Mouse (Mus musculus) intestine, embryonic 16.5 days (tissue): ENCODE data around the gene Fam19a1. TPM values are rescaled to one million over a fixed set of nuclear protein-coding genes. Genes with fewer than 3 reads are reported as not detected.

Experiments
- ATAC-seq: fragments of 200-750 bp; cut with Nextera tagmentation; 2 replicates; pipeline ENCODE4 v1.8.0; 2017; ENCODE audit warnings: moderate TSS enrichment, moderate library complexity
- H3K27ac ChIP-seq: fragments of 300-500 bp; sonication (generic); 2 replicates; pipeline ENCODE4 v1.5.1; 2014; ENCODE audit warnings: mild to moderate bottlenecking, low read length
- H3K27me3 ChIP-seq: fragments of 300-500 bp; sonication (generic); replicated peaks from 2 replicates; pipeline ENCODE4 v1.6.1; 2014; ENCODE audit warnings: low read length, control low read depth, mixed read lengths; ENCODE audit not compliant: control insufficient read depth, insufficient read depth
- H3K36me3 ChIP-seq: fragments of 300-500 bp; sonication (generic); 2 replicates; pipeline ENCODE4 v1.6.1; 2014; ENCODE audit warnings: low read length, control low read depth; ENCODE audit not compliant: control insufficient read depth, insufficient read depth
- H3K4me1 ChIP-seq: fragments of 300-500 bp; sonication (generic); 2 replicates; pipeline ENCODE4 v1.6.1; 2014; ENCODE audit warnings: low read length, control low read depth, mixed read lengths; ENCODE audit not compliant: control insufficient read depth, insufficient read depth
- H3K4me2 ChIP-seq: fragments of 300-500 bp; sonication (generic); 2 replicates; pipeline ENCODE4 v1.6.1; 2014; ENCODE audit warnings: low read depth, low read length, control low read depth
- H3K4me3 ChIP-seq: fragments of 300-500 bp; sonication (generic); 2 replicates; pipeline ENCODE4 v1.5.1; 2014; ENCODE audit warnings: mild to moderate bottlenecking, low read length
- H3K9ac ChIP-seq: fragments of 300-500 bp; sonication (generic); 2 replicates; pipeline ENCODE4 v1.6.1; 2014; ENCODE audit warnings: low read depth, low read length
- H3K9me3 ChIP-seq: fragments of 300-500 bp; sonication (generic); 2 replicates; pipeline ENCODE4 v1.6.1; 2016; ENCODE audit warnings: low read length, control low read depth; ENCODE audit not compliant: control insufficient read depth
- WGBS: fragments of 180-500 bp; shearing (Covaris S2); extraction: QIAGEN DNeasy Blood & Tissue Kit; methylation state at CpG from one replicate; pipeline ENCODE4 v1.1.7; 2014; 5-methylcytosine and 5-hydroxymethylcytosine counted together
- polyA plus RNA-seq: library from polyadenylated mRNA; unstranded; fragments of >200 nt; fragmentation: Nextera tagmentation; extraction: Ambion mirVana; gene quantifications from 2 replicates; pipeline ENCODE4 v1.2.1, GENCODE M21; 2015

Fam19a1 gene
- polyA plus RNA-seq, 1 experiment from 2014 or later = 4.8 TPM

DNA sequence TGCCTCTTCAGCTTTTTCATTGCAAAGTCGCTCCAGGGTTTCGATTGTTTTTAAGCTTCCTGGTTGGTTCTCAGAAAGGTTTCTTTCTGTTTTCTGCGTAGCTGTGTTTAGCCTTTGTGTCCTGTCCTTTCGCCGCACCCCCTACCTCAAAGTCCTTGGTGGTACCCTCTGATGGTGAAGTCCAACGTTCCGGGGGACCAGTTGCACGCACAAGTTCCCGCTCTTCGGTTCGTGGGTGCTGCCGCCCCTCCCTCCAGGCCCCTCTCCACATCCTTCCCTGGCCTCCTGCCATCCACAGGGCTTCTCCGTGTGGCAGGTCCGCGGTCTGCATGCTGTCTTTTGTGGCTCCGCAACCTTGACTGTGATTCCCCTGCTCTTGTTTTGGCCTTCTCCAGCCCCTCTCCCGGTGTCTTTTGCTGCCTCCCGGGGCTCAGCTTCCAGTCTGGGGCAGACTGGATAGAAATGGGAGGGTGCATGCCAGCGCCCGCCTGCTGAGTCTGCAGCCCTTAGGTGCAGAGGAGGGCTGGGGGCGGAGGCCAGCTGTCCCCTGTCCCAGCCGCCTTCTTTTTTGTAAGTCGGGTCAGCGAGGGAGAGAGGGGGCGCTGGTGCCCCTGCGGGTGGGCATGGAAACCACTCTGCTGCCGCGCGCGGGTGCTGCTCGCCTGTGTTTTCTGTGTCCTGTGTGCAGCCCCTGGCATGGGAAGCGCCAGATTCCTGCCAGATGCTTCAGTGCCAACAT, 3.7 kb downstream of the Fam19a1 start:
- Histone ChIP-seq H3K27ac (no peak overlapping the region; the same call in 1 of the 2 replicates), H3K27me3 (no peaks in the 10 kb centered on the region), H3K36me3 (no peaks in the 10 kb centered on the region), H3K4me2 (peak overlapping the region; percentile 71), H3K4me3 (peak overlapping the region; percentile 65), H3K9me3 (no peaks in the 10 kb centered on the region), H3K9ac (peak overlapping the region; percentile 71), H3K4me1 (0 out of 2 replicates have a peak, but pooled peaks cover 7% of the 10 kb centered on the region)
- peak; percentile 79 for ATAC-seq
- WGBS = 1% methylated on average over 31 of the region's 32 CpGs

DNA sequence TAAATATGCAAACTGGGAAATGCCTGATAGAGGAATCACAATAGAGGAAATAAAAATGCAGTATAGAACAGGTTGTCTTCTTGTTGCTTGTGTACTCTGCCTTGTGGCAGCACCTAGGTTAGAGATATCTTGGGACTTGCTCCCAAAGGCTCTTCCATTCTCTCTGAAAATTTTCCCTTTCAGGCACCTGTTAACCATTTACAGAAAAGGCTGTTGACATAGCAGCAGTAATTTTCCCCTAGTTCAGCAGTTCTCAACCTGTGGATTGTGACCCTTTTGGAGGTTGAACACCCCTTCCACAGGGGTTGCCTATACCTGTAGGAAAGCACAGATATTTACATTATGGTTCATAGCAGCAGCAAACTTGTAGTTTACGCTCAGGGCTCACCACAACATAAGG, 30.4 kb downstream of the Fam19a1 start:
- Histone ChIP-seq H3K27me3 (no peaks in the 10 kb centered on the region), H3K4me3 (no peak overlapping the region), H3K27ac (no peak overlapping the region), H3K9ac (no peak overlapping the region), H3K9me3 (no peaks in the 10 kb centered on the region), H3K36me3 (no peaks in the 10 kb centered on the region), H3K4me1 (0 out of 2 replicates have a peak, but pooled peaks cover 4% of the 10 kb centered on the region), H3K4me2 (no peak overlapping the region)
- ATAC-seq = no peak
- 69% methylated on average over 1 of the region's 1 CpGs for WGBS

DNA sequence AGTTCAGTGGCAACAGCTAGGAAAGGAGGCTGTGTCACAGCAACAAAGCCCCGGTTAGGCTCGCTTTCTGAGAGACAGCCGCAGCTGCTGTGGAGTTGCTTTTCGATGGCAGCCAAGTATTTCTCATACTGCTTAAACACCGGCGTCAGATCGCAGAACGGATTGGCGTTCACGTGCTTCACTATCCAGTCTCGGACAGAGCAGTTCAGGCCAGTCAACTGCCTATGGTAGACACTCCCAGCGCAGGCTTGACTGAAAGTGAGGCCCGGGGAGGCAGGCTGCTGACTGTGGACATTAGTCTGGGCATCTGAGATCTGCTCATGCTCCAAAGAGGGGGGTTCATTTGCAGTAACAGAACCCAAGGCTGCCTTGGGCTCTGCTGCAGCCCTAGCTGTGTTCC, 52.4 kb downstream of the Fam19a1 start:
- no peak overlapping the region for H3K27ac ChIP-seq
- no peak for ATAC-seq
- H3K27me3 ChIP-seq = no peaks in the 10 kb centered on the region
- H3K4me2 ChIP-seq = no peak overlapping the region
- no peaks in the 10 kb centered on the region for H3K9me3 ChIP-seq
- no peaks in the 10 kb centered on the region for H3K36me3 ChIP-seq
- no peaks in the 10 kb centered on the region for H3K4me1 ChIP-seq
- no peak overlapping the region for H3K4me3 ChIP-seq
- 89% methylated on average over 13 of the region's 13 CpGs for WGBS
- no peak overlapping the region for H3K9ac ChIP-seq

DNA sequence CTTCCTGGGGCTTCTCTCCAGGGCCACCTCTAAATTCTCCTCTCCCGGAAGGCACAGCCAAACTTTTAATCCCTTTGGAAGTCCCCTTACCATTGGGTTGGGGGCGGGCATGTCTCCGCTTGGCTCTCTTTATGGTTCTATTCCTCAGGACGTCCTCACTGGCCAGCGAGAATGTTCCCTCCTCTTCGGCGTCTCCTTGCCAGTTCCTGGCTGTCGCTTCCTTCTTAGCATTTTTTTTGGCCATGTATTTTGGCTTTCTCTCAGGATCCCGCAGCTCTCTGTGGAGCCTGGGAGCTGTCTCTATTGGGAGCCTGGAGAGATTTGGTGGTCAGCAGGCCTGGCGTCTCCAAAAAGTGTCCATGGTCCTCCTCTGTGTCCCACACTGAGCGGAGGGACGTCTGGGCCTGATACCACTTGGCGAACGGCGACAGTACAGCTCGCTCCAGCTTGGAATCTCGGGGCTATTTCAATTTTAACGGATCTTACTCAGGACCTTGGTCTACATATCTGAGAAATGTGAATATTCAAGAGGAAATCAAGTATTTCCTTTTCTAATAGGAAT, 52.9 kb downstream of the Fam19a1 start, which contains the start of gene 1700123L14Rik:
1700123L14Rik (minus strand) TSS at position 426 of the 562 bp plus-strand sequence.
- no peak within 1 kb of the TSS for H3K27ac ChIP-seq
- no peaks in the 10 kb centered on the region for H3K36me3 ChIP-seq
- H3K27me3 ChIP-seq = no peaks in the 10 kb centered on the region
- no peak for ATAC-seq
- no peak within 1 kb of the TSS for H3K4me3 ChIP-seq
- H3K9ac ChIP-seq = no peak within 1 kb of the TSS
- no peaks in the 10 kb centered on the region for H3K9me3 ChIP-seq
- no peaks in the 10 kb centered on the region for H3K4me1 ChIP-seq
- H3K4me2 ChIP-seq = no peak within 1 kb of the TSS
- 87% methylated on average over 18 of the region's 18 CpGs for WGBS

DNA sequence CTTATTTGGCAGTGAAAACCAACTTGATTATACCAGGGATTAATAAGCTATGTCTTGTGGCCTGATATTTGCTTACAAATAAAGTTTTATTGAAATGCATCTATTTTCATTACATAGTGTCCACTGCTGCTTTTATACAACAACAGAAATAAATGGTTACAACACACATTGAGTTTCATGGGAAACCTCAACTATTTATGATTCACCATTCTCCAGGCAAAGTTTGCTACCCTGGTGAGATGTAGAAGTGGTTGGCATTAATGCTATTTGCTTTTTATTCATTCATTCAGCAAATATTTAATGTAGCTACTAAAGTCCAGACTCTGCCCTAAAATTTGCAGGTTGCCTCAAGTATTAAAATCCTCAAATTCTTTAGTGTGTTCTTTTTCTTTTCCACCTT, 54.1 kb downstream of the Fam19a1 start:
- no peak overlapping the region for H3K4me2 ChIP-seq
- no peaks in the 10 kb centered on the region for H3K9me3 ChIP-seq
- H3K4me1 ChIP-seq = 0 out of 2 replicates have a peak, but pooled peaks cover 5% of the 10 kb centered on the region
- no peaks in the 10 kb centered on the region for H3K27me3 ChIP-seq
- ATAC-seq = no peak
- no peak overlapping the region for H3K9ac ChIP-seq
- no peak overlapping the region for H3K27ac ChIP-seq
- no peak overlapping the region for H3K4me3 ChIP-seq
- no peaks in the 10 kb centered on the region for H3K36me3 ChIP-seq

DNA sequence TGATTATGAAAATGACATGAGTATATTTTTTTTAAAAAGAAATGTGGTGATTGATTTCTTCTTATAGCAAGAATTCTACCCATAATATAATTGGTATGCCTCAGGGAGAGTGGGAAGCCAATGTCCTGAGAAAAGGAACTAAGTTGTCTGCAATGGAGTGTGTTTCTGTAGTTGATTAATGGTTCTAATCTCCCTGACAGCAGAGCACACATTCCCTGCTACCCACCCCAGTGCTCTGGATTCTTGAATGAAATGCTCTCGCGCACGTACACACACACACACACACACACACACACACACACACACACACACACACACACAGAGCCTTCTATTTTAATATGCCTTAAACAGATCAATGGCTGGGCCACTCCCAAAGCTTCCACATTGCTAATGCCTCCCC, 60.7 kb downstream of the Fam19a1 start:
- Histone ChIP-seq H3K9ac (no peak overlapping the region), H3K4me1 (0 out of 2 replicates have a peak, but pooled peaks cover 5% of the 10 kb centered on the region), H3K27me3 (no peaks in the 10 kb centered on the region), H3K36me3 (no peaks in the 10 kb centered on the region), H3K9me3 (no peaks in the 10 kb centered on the region), H3K4me3 (no peak overlapping the region), H3K27ac (no peak overlapping the region), H3K4me2 (no peak overlapping the region)
- no peak for ATAC-seq
- 63% methylated on average over 3 of the region's 3 CpGs for WGBS

DNA sequence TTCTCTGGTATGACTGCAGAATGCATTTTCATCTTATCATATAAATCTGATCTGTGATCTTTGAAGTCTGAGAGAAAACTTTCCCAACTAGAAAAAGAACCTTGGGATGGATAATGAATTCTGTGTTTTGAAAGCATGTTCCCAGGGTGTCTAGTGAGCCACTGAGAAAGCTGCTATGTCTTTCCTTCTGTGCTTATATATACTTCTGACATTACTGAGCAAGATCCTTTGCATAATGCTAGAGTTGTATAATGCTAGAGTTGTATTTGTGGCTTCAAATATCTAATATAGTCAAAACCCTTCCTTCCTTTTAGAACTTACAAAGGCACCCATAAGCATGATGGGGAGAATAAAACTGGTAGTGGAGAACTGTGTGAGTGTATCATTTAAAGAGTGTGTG, 65.6 kb downstream of the Fam19a1 start:
- Histone ChIP-seq H3K9ac (no peak overlapping the region), H3K4me1 (no peaks in the 10 kb centered on the region), H3K4me2 (no peak overlapping the region), H3K9me3 (no peaks in the 10 kb centered on the region), H3K36me3 (no peaks in the 10 kb centered on the region), H3K27ac (no peak overlapping the region), H3K27me3 (no peaks in the 10 kb centered on the region), H3K4me3 (no peak overlapping the region)
- ATAC-seq = no peak

DNA sequence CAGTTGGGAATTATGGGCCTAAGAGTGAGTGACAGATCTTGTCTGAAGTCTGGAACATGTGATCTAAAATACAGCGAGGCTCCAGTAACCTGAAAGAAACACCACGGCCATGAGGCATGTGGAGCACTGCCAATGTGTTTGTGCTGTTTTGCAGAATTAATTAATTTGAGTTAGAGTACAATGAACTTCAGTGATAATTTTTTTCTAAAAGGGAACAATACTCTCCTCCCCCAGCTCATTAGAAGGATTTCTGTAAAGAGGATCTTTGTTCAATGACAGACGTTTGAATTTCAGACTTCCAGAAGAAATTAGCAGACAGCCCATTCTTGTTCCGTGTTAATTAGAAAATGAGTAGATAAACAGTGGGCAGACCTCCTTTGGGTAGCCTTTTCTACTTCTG, 70.4 kb downstream of the Fam19a1 start:
- WGBS = 73% methylated on average over 4 of the region's 4 CpGs
- H3K9ac ChIP-seq = no peak overlapping the region
- no peaks in the 10 kb centered on the region for H3K36me3 ChIP-seq
- no peaks in the 10 kb centered on the region for H3K9me3 ChIP-seq
- no peak for ATAC-seq
- H3K4me1 ChIP-seq = no peaks in the 10 kb centered on the region
- H3K27me3 ChIP-seq = no peaks in the 10 kb centered on the region
- no peak overlapping the region for H3K4me3 ChIP-seq
- H3K4me2 ChIP-seq = no peak overlapping the region
- H3K27ac ChIP-seq = no peak overlapping the region

DNA sequence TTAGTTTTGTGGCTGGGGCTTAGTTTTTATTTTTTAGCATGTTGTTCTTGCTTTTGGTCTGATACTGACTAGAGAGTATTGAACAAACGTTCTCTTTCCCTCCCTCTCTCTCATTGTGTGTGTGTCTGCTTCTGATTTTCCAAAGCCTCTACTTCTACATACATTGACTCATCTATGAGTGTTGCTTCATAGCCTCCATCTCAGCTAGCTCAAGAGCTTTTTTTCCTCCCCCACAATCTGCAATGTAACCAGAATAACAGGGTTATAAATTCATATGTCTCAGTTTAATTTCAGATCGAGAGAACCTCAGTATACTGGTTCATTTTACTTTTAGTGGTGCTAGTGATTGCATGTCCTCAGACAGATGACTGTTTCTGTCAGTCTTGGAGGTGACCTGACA, 73.6 kb downstream of the Fam19a1 start:
- Histone ChIP-seq H3K9ac (no peak overlapping the region), H3K4me2 (no peak overlapping the region), H3K27me3 (no peaks in the 10 kb centered on the region), H3K4me3 (no peak overlapping the region), H3K36me3 (no peaks in the 10 kb centered on the region), H3K4me1 (no peaks in the 10 kb centered on the region), H3K9me3 (no peaks in the 10 kb centered on the region), H3K27ac (no peak overlapping the region)
- 87% methylated on average over 2 of the region's 2 CpGs for WGBS
- no peak for ATAC-seq
